Mouse (Mus musculus): Measurements from ENCODE around the gene 1700018F24Rik.
"Not testable (repeated sequence)": the region's sequence is repeated elsewhere in the genome, so short reads cannot be mapped to it uniquely, and the experiment has no call there.

1700018F24Rik gene

DNA sequence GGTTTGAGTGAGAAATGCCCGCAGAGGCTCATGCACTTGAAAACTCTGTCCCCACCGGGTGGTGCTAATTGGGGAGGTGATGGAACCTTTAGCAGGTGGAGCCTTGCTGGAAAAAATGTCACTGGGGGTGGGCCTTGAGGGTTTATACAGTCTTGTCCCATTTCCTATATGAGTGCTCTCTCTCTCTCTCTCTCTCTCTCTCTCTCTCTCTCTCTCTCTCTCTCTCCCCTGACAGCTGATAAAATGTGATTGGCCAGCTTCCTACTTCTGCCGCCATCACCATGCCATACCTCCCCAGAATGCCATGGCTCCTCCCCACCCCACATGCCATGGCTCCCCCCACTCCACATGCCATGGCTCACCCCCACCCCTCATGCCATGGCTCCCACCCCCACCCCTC is 32.3 kb downstream of the 1700018F24Rik start:
- in situ Hi-C loops (cut with MboI; ENCODE audit: unreplicated experiment in 2 of 2): loop anchor here in 1 of 2 experiments (10.0 kb wide), 1 partner anchor 200 kb away; no protein-coding TSS in a partner anchor

DNA sequence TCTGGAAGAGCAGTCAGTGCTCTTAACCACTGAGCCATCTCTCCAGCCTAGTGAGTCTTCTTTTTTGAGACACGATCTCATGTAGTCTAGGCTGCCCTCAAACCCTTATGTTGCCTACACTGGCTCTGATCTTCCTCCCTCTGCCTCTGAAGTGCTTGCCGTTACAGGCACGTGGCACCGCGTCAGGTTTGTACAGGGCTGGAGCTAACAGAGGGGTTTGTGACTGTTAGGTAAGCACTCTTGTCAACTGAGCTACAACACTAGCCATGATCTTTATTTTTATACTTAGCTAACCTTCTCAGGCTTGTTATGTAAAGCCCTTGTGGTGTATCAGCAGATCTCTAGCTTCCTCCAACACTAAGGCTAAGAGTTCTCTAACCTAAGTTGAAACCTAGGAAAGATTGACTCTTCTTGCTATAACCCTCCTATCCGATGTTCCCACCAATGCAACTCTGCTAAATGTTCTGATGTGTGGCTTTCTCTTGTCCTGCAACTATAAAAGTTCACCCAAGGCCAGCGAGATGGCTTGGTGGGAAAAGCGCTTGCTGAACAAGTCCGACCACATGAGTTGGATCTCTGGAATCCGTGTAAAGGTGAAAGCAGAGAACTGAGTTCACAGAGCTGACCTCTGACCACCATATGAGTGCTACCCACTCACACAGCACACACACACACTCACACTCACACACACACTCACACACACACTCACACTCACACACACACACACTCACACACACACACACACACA is 39.2 kb downstream of the 1700018F24Rik start:
- in situ Hi-C loops (cut with MboI; ENCODE audit: unreplicated experiment in 2 of 2): no loop called here

GRCm38 (mm10) chr5:145083201-145083600 is 40.4 kb downstream of the 1700018F24Rik start:
- in situ Hi-C loops (cut with MboI; ENCODE audit: unreplicated experiment in 2 of 2): not testable (repeated sequence)

GRCm38 (mm10) chr5:145083632-145084451 is 41.1 kb downstream of the 1700018F24Rik start, which contains the start of the genes Arpc1a and Kpna7:
Gene Arpc1a, plus strand, starts transcription at chr5:145083830.
Gene Kpna7, minus strand, starts transcription at chr5:145084030.
- in situ Hi-C loops (cut with MboI; ENCODE audit: unreplicated experiment in 2 of 2): no loop called here

DNA sequence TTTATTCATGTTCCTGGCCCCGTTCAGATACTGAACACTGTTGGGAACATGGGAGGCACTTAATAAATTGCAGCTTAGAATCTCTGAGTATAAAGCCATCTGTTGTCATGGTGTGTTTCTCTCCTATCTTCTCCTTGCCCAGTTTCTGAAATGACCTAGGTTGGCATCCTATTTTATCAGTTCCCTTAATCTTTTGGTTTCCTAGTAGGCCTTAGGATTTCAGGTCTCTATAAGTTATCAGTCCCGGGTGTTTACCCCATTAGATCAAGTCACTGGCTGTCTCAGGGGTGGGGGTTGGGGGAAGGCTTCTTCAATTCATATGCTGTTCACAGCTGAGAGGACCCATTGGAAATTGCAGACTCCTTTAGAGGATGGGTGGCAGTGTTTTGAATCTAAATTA is 42.0 kb downstream of the 1700018F24Rik start:
- in situ Hi-C loops (cut with MboI; ENCODE audit: unreplicated experiment in 2 of 2): no loop called here

GRCm38 (mm10) chr5:145088186-145088585 is 45.4 kb downstream of the 1700018F24Rik start:
- in situ Hi-C loops (cut with MboI; ENCODE audit: unreplicated experiment in 2 of 2): no loop called here

DNA sequence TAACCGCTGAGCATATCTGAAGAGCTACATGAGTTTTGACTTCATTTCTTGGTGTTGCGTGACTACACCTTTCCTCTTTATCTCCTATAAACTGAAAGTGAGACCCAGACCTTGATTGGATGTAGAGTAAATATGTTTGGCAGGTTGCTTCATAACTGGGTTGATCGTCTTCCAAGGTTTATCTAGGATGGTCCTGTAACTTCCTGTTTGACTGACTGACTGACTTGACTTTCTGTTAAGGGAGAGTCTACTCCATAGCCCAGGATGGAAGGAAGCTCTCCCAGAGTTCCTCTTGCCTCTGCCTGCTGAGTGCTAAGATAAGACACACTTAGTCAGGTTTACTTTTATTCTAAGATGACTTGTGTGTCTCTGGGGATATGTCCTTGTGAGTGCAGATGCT is 47.1 kb downstream of the 1700018F24Rik start:
- in situ Hi-C loops (cut with MboI; ENCODE audit: unreplicated experiment in 2 of 2): no loop called here

Measured in v-Abl transformed pro-B cells (cell line).